Mouse (Mus musculus) liver, embryonic 15.5 days (tissue): Measurements from ENCODE around the gene Tnfrsf22. TPM values are rescaled to one million over a fixed set of nuclear protein-coding genes. Genes with fewer than 3 reads are reported as not detected.

Source experiments
- ATAC-seq: fragments of 200-750 bp; cut with Nextera tagmentation; 2 replicates; pipeline ENCODE4 v1.8.0; 2017; ENCODE audit warnings: moderate number of reproducible peaks, mild to moderate bottlenecking, moderate library complexity; ENCODE audit not compliant: insufficient read depth
- H3K27ac ChIP-seq: fragments of 300-500 bp; sonication (generic); replicated peaks from 2 replicates; pipeline ENCODE4 v1.5.1; 2015; ENCODE audit warnings: mild to moderate bottlenecking, inconsistent platforms
- H3K27me3 ChIP-seq: fragments of 300-500 bp; sonication (generic); 2 replicates; pipeline ENCODE4 v1.6.1; 2015; ENCODE audit warnings: mild to moderate bottlenecking, inconsistent platforms
- H3K36me3 ChIP-seq: fragments of 300-500 bp; sonication (generic); replicated peaks from 2 replicates; pipeline ENCODE4 v1.6.1; 2015; ENCODE audit warnings: moderate library complexity, mild to moderate bottlenecking, inconsistent platforms
- H3K4me1 ChIP-seq: fragments of 300-500 bp; sonication (generic); replicated peaks from 2 replicates; pipeline ENCODE4 v1.6.1; 2015; ENCODE audit warnings: inconsistent platforms
- H3K4me2 ChIP-seq: fragments of 300-500 bp; sonication (generic); 2 replicates; pipeline ENCODE4 v1.6.1; 2015; ENCODE audit warnings: moderate library complexity, mild to moderate bottlenecking, inconsistent platforms
- H3K4me3 ChIP-seq: fragments of 300-500 bp; sonication (generic); replicated peaks from 2 replicates; pipeline ENCODE4 v1.5.1; 2015; ENCODE audit warnings: mild to moderate bottlenecking, inconsistent platforms
- H3K9ac ChIP-seq: fragments of 300-500 bp; sonication (generic); 2 replicates; pipeline ENCODE4 v1.6.1; 2015; ENCODE audit warnings: moderate library complexity, mild to moderate bottlenecking, inconsistent platforms
- H3K9me3 ChIP-seq: fragments of 300-500 bp; sonication (generic); replicated peaks from 2 replicates; pipeline ENCODE4 v1.6.1; 2016; ENCODE audit warnings: inconsistent platforms
- WGBS: fragments of 180-500 bp; shearing (Covaris S2); methylation state at CpG from one replicate; pipeline ENCODE4 v1.1.7; 2015; ENCODE audit warnings: mixed read lengths; ENCODE audit not compliant: insufficient replicate concordance; 5-methylcytosine and 5-hydroxymethylcytosine counted together
- polyA plus RNA-seq: library from polyadenylated mRNA; unstranded; fragments of >200 nt; fragmentation: Nextera tagmentation; extraction: Ambion mirVana; gene quantifications from 2 replicates; pipeline ENCODE4 v1.2.1, GENCODE M21; 2015

The Tnfrsf22 gene
- polyA plus RNA-seq, 1 experiment from 2014 or later: 0.58 TPM

- no peaks in the 10 kb centered on the region for H3K4me1 ChIP-seq
- peak within 1 kb of the TSS; percentile 29; the same call in 1 of the 2 replicates for H3K4me2 ChIP-seq
- H3K27ac ChIP-seq: peak within 1 kb of the TSS; percentile 9; the same call in 1 of the 2 replicates
- no peaks in the 10 kb centered on the region for H3K27me3 ChIP-seq
- no peak within 1 kb of the TSS for H3K9ac ChIP-seq
- ATAC-seq: no peak
- H3K9me3 ChIP-seq: no peaks in the 10 kb centered on the region
- H3K36me3 ChIP-seq: no peaks in the 10 kb centered on the region
- H3K4me3 ChIP-seq: 0 out of 2 replicates have a peak within 1 kb of the TSS, but pooled peaks have one; percentile 10
- 63% methylated on average over 1 of the region's 1 CpGs for WGBS
Measured at GRCm38 (mm10) chr7:143628540-143628939, 20.9 kb downstream of the Tnfrsf22 start, which contains the start of gene Tnfrsf26. Gene Tnfrsf26 (minus strand): TSS chr7:143628722.

GRCm38 (mm10) chr7:143627555-143628286 is 21.7 kb downstream of the Tnfrsf22 start:
- Histone ChIP-seq H3K36me3 (no peaks in the 10 kb centered on the region), H3K9me3 (no peaks in the 10 kb centered on the region), H3K27ac (peak overlapping the region; percentile 9; the same call in 1 of the 2 replicates), H3K4me1 (no peaks in the 10 kb centered on the region), H3K4me3 (0 out of 2 replicates have a peak overlapping the region, but pooled peaks have one; percentile 8), H3K9ac (no peak overlapping the region), H3K4me2 (peak overlapping the region; percentile 29; the same call in 1 of the 2 replicates), H3K27me3 (no peaks in the 10 kb centered on the region)
- ATAC-seq: no peak
- WGBS: 14% methylated on average over 10 of the region's 10 CpGs

GRCm38 (mm10) chr7:143626178-143626577 is 23.3 kb downstream of the Tnfrsf22 start:
- Histone ChIP-seq H3K27me3 (no peaks in the 10 kb centered on the region), H3K4me3 (no peak overlapping the region), H3K4me1 (no peaks in the 10 kb centered on the region), H3K9ac (no peak overlapping the region), H3K4me2 (no peak overlapping the region), H3K27ac (no peak overlapping the region), H3K9me3 (no peaks in the 10 kb centered on the region), H3K36me3 (no peaks in the 10 kb centered on the region)
- no peak for ATAC-seq
- 44% methylated on average over 2 of the region's 2 CpGs for WGBS

GRCm38 (mm10) chr7:143625151-143625550 is 24.3 kb downstream of the Tnfrsf22 start:
- H3K27me3 ChIP-seq: no peaks in the 10 kb centered on the region
- no peaks in the 10 kb centered on the region for H3K36me3 ChIP-seq
- no peak overlapping the region for H3K4me3 ChIP-seq
- H3K9me3 ChIP-seq: no peaks in the 10 kb centered on the region
- ATAC-seq: no peak
- no peaks in the 10 kb centered on the region for H3K4me1 ChIP-seq
- H3K9ac ChIP-seq: no peak overlapping the region
- 28% methylated on average over 5 of the region's 5 CpGs for WGBS
- H3K27ac ChIP-seq: no peak overlapping the region
- H3K4me2 ChIP-seq: no peak overlapping the region

- Histone ChIP-seq H3K4me3 (no peak overlapping the region), H3K9ac (no peak overlapping the region), H3K27me3 (no peaks in the 10 kb centered on the region), H3K4me2 (no peak overlapping the region), H3K27ac (no peak overlapping the region), H3K4me1 (no peaks in the 10 kb centered on the region), H3K36me3 (no peaks in the 10 kb centered on the region), H3K9me3 (no peaks in the 10 kb centered on the region)
- no peak for ATAC-seq
- WGBS: 46% methylated on average over 3 of the region's 3 CpGs
Measured at GRCm38 (mm10) chr7:143624561-143624960, 24.9 kb downstream of the Tnfrsf22 start.

GRCm38 (mm10) chr7:143620951-143621350 is 28.5 kb downstream of the Tnfrsf22 start:
- H3K4me3 ChIP-seq: no peak overlapping the region
- ATAC-seq: no peak

GRCm38 (mm10) chr7:143614404-143615135 is 34.9 kb downstream of the Tnfrsf22 start:
- H3K4me1 ChIP-seq: no peaks in the 10 kb centered on the region
- no peak overlapping the region for H3K9ac ChIP-seq
- H3K4me2 ChIP-seq: no peak overlapping the region
- ATAC-seq: no peak
- no peak overlapping the region for H3K4me3 ChIP-seq
- no peaks in the 10 kb centered on the region for H3K9me3 ChIP-seq
- H3K27me3 ChIP-seq: no peaks in the 10 kb centered on the region
- H3K36me3 ChIP-seq: no peaks in the 10 kb centered on the region
- H3K27ac ChIP-seq: no peak overlapping the region
- 30% methylated on average over 9 of the region's 9 CpGs for WGBS

More at GRCm38 (mm10) chr7:143620951-143621350, 28.5 kb downstream of the Tnfrsf22 start:
- H3K36me3 ChIP-seq: no peaks in the 10 kb centered on the region
- no peaks in the 10 kb centered on the region for H3K9me3 ChIP-seq
- H3K9ac ChIP-seq: no peak overlapping the region
- no peak overlapping the region for H3K4me2 ChIP-seq
- 36% methylated on average over 1 of the region's 1 CpGs for WGBS
- H3K27ac ChIP-seq: no peak overlapping the region
- H3K4me1 ChIP-seq: no peaks in the 10 kb centered on the region
- no peaks in the 10 kb centered on the region for H3K27me3 ChIP-seq

- Histone ChIP-seq H3K9me3 (no peaks in the 10 kb centered on the region), H3K9ac (no peak overlapping the region), H3K36me3 (no peaks in the 10 kb centered on the region), H3K4me3 (no peak overlapping the region), H3K27me3 (no peaks in the 10 kb centered on the region), H3K4me2 (no peak overlapping the region), H3K4me1 (no peaks in the 10 kb centered on the region), H3K27ac (no peak overlapping the region)
- 54% methylated on average over 3 of the region's 3 CpGs for WGBS
- no peak for ATAC-seq
Measured at GRCm38 (mm10) chr7:143612215-143612614, 37.2 kb downstream of the Tnfrsf22 start.

- Histone ChIP-seq H3K36me3 (no peaks in the 10 kb centered on the region), H3K27ac (no peak overlapping the region), H3K4me2 (no peak overlapping the region), H3K9ac (no peak overlapping the region), H3K4me3 (no peak overlapping the region), H3K27me3 (no peaks in the 10 kb centered on the region), H3K4me1 (peaks cover 15% of the 10 kb centered on the region), H3K9me3 (no peaks in the 10 kb centered on the region)
- no peak for ATAC-seq
- WGBS: 21% methylated on average over 3 of the region's 3 CpGs
Measured at GRCm38 (mm10) chr7:143605321-143605720, 44.1 kb downstream of the Tnfrsf22 start.

- no peaks in the 10 kb centered on the region for H3K27me3 ChIP-seq
- no peaks in the 10 kb centered on the region for H3K36me3 ChIP-seq
- no peak overlapping the region for H3K27ac ChIP-seq
- peaks cover 18% of the 10 kb centered on the region for H3K4me1 ChIP-seq
- no peak overlapping the region for H3K4me3 ChIP-seq
- 22% methylated on average over 2 of the region's 2 CpGs for WGBS
- H3K9me3 ChIP-seq: no peaks in the 10 kb centered on the region
- ATAC-seq: no peak
- no peak overlapping the region for H3K9ac ChIP-seq
- H3K4me2 ChIP-seq: no peak overlapping the region
Measured at GRCm38 (mm10) chr7:143604889-143605288, 44.6 kb downstream of the Tnfrsf22 start.

GRCm38 (mm10) chr7:143601705-143602104 is 47.8 kb downstream of the Tnfrsf22 start:
- H3K4me3 ChIP-seq: no peak overlapping the region
- H3K4me2 ChIP-seq: no peak overlapping the region
- 71% methylated on average over 2 of the region's 2 CpGs for WGBS
- H3K4me1 ChIP-seq: peaks cover 38% of the 10 kb centered on the region
- no peaks in the 10 kb centered on the region for H3K27me3 ChIP-seq
- H3K27ac ChIP-seq: no peak overlapping the region
- no peaks in the 10 kb centered on the region for H3K9me3 ChIP-seq
- no peak overlapping the region for H3K9ac ChIP-seq
- ATAC-seq: no peak
- peaks cover 17% of the 10 kb centered on the region for H3K36me3 ChIP-seq
